Mouse (Mus musculus) bone marrow, adult 2 months (tissue): ENCODE measurements around the gene Pcnt.

Experiments used
- CTCF ChIP-seq: fragments of 200-500 bp; IDR thresholded peaks from 2 replicates; pipeline ENCODE4 v1.5.1; 2011; ENCODE audit warnings: low read length, control low read depth; ENCODE audit not compliant: control insufficient read depth, insufficient read depth
- POLR2A ChIP-seq: fragments of 200-500 bp; IDR thresholded peaks from 2 replicates; pipeline ENCODE4 v1.6.1; 2011; ENCODE audit warnings: low read depth, mild to moderate bottlenecking, control low read depth, low read length, borderline replicate concordance; ENCODE audit not compliant: control insufficient read depth

DNA sequence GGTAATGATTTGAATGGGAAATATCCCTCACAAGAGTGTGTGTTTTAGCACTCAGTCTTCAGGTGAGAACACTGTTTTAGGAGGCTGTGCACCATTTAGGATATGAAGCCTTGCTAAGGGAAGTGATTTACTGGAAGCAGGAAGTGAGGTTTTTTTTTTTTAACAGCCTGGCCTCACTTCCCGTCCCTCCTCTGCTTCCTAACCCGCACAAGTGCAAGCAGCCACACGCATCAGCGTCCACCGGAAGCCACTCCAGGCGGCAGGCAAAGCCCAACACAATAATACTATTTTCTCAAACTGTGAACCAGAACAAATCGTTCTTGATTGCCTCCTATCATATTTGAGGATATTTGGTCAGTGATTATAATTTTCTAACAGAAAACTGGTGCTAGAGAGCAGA lies 90.6 kb downstream of the Pcnt start:
- TF ChIP-seq POLR2A (no peak), CTCF (no peak)
